Mouse (Mus musculus) heart, adult 2 months (tissue): ENCODE results near the gene Ifi27l2b. TPM values are rescaled to one million over a fixed set of nuclear protein-coding genes. Genes with fewer than 3 reads are reported as not detected.

Experiments
- DNase-seq, 2 experiments: peaks; one replicate each; pipeline ENCODE4 v3.0.0; 2021
- H3K27ac ChIP-seq: fragments of 200-600 bp; 2 replicates; pipeline ENCODE4 v1.8.1; 2022
- H3K27me3 ChIP-seq: fragments of 200-500 bp; 2 replicates; pipeline ENCODE4 v1.6.1; 2012; ENCODE audit warnings: mild to moderate bottlenecking, low read length, inconsistent platforms, mixed read lengths; ENCODE audit not compliant: control insufficient read depth, insufficient read depth
- H3K36me3 ChIP-seq: fragments of 200-500 bp; 2 replicates; pipeline ENCODE4 v1.6.1; 2012; ENCODE audit warnings: low read length, inconsistent platforms; ENCODE audit not compliant: control insufficient read depth, insufficient read depth
- H3K4me1 ChIP-seq: fragments of 200-500 bp; 2 replicates; pipeline ENCODE4 v1.6.1; 2011; ENCODE audit warnings: low read length; ENCODE audit not compliant: control insufficient read depth, insufficient read depth
- H3K4me3 ChIP-seq: fragments of 200-600 bp; 2 replicates; pipeline ENCODE4 v1.8.1; 2022
- H3K79me2 ChIP-seq: fragments of 200-500 bp; replicated peaks from 2 replicates; pipeline ENCODE4 v1.6.1; 2012; ENCODE audit warnings: mild to moderate bottlenecking, inconsistent platforms, low read length, moderate library complexity, mixed read lengths; ENCODE audit not compliant: control insufficient read depth, insufficient read depth
- H3K9ac ChIP-seq: fragments of 200-500 bp; 2 replicates; pipeline ENCODE4 v1.6.1; 2012; ENCODE audit warnings: low read depth, mild to moderate bottlenecking, control low read depth, inconsistent platforms, low read length, mixed read lengths
- CTCF ChIP-seq: fragments of 200-600 bp; IDR thresholded peaks from 2 replicates; pipeline ENCODE4 v1.8.1; 2022; ENCODE audit warnings: antibody characterized with exemption, mild to moderate bottlenecking, moderate library complexity
- EP300 ChIP-seq: fragments of 200-500 bp; IDR thresholded peaks from 2 replicates; pipeline ENCODE4 v1.6.1; 2011; ENCODE audit warnings: low read depth, low read length, control low read depth; ENCODE audit not compliant: insufficient read depth
- POLR2A ChIP-seq: fragments of 200-500 bp; IDR thresholded peaks from 2 replicates; pipeline ENCODE4 v1.6.1; 2011; ENCODE audit warnings: mild to moderate bottlenecking, low read depth, low read length, control low read depth; ENCODE audit not compliant: insufficient read depth
- WGBS: fragments of 180-500 bp; shearing (Covaris S2); methylation state at CpG from one replicate; pipeline ENCODE4 v1.1.7; 2018; 5-methylcytosine and 5-hydroxymethylcytosine counted together
- intact Hi-C: fragments of 180-260 bp; cut with DNase I; formaldehyde crosslinking; loops from one replicate; pipeline ENCODE4 v1.15.1; 2025
- long read RNA-seq: library from polyadenylated mRNA; stranded (forward); transcript quantifications from one replicate; pipeline ENCODE4 v2.0.0, GENCODE M21; 2021
- polyA plus RNA-seq: library from polyadenylated mRNA; depleted of rRNA; stranded (reverse); fragments of >200 nt; gene quantifications from 2 replicates; pipeline ENCODE4 v1.2.3, GENCODE M21; 2012; rRNA removed
- total RNA-seq, 2 experiments: library from RNA; stranded (reverse); gene quantifications; 2 replicates each; pipeline ENCODE4 v1.2.3; 2021

The Ifi27l2b gene
- total RNA-seq (not detected), polyA plus RNA-seq (0.29 TPM in 1 of 2 replicates, not detected in the other)
- long read RNA-seq: 0 reads

- intact Hi-C loops: no loop called here
- H3K4me3 ChIP-seq: no peak within 1 kb of the TSS
- no peak within 1 kb of the TSS for H3K9ac ChIP-seq
- H3K27ac ChIP-seq: no peak within 1 kb of the TSS
- WGBS: 36% methylated on average over 3 of the region's 3 CpGs
- H3K4me1 ChIP-seq: no peaks in the 10 kb centered on the region
- DNase-seq: no peak
- TF ChIP-seq CTCF (no peak), EP300 (no peak), POLR2A (no peak)
- no peaks in the 10 kb centered on the region for H3K36me3 ChIP-seq
- H3K79me2 ChIP-seq: no peaks in the 10 kb centered on the region
- no peaks in the 10 kb centered on the region for H3K27me3 ChIP-seq
Observed at GRCm38 (mm10) chr12:103457140-103457539, at the start of gene Ifi27l2b. Ifi27l2b (minus strand) TSS chr12:103457223.

- no peak overlapping the region for H3K27ac ChIP-seq
- no peaks in the 10 kb centered on the region for H3K79me2 ChIP-seq
- WGBS: 82% methylated on average over 3 of the region's 3 CpGs
- no peak for DNase-seq
- no peak overlapping the region for H3K9ac ChIP-seq
- H3K4me1 ChIP-seq: no peaks in the 10 kb centered on the region
- H3K4me3 ChIP-seq: no peak overlapping the region
- no peaks in the 10 kb centered on the region for H3K36me3 ChIP-seq
- intact Hi-C loops: no loop called here
- TF ChIP-seq EP300: no peak
- TF ChIP-seq POLR2A: no peak
- no peak for TF ChIP-seq CTCF
- no peaks in the 10 kb centered on the region for H3K27me3 ChIP-seq
Observed at GRCm38 (mm10) chr12:103504402-103504801, 47.4 kb upstream of the Ifi27l2b start.

DNA sequence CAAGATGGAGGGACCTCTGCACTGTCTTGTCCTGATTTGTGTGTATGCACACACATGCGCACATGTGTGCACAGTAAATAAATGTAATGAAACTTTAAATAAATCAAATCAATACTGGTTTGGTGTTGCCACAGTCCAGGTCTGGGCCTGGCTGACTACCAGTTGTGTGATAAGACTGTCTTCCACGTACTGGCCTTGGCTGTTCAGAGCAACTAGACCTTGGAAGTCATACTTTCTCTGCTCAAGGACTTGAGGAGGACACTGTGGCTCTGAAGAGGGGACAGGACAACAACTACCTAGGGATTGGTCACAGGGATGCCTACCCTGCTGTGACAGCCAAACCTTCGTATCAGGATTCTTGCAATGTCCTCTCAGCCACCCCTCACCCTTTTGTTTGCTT, 46.3 kb upstream of the Ifi27l2b start:
- no peak overlapping the region for H3K27ac ChIP-seq
- TF ChIP-seq EP300 (no peak), CTCF (no peak), POLR2A (no peak)
- H3K4me3 ChIP-seq: no peak overlapping the region
- H3K36me3 ChIP-seq: no peaks in the 10 kb centered on the region
- no peaks in the 10 kb centered on the region for H3K27me3 ChIP-seq
- DNase-seq: no peak
- no peak overlapping the region for H3K9ac ChIP-seq
- 62% methylated on average over 3 of the region's 3 CpGs for WGBS
- no peaks in the 10 kb centered on the region for H3K79me2 ChIP-seq
- no peaks in the 10 kb centered on the region for H3K4me1 ChIP-seq
- intact Hi-C loops: no loop called here

GRCm38 (mm10) chr12:103499261-103499660, 42.2 kb upstream of the Ifi27l2b start:
- no peak for DNase-seq
- no peak overlapping the region for H3K9ac ChIP-seq
- H3K27me3 ChIP-seq: no peaks in the 10 kb centered on the region
- no peak for TF ChIP-seq POLR2A
- TF ChIP-seq CTCF: 0 out of 2 replicates have a peak, but pooled peaks have one; percentile 2
- no peak for TF ChIP-seq EP300
- no peaks in the 10 kb centered on the region for H3K4me1 ChIP-seq
- intact Hi-C loops: no loop called here
- WGBS: 83% methylated on average over 2 of the region's 2 CpGs
- no peak overlapping the region for H3K4me3 ChIP-seq
- no peaks in the 10 kb centered on the region for H3K36me3 ChIP-seq
- H3K27ac ChIP-seq: no peak overlapping the region
- H3K79me2 ChIP-seq: no peaks in the 10 kb centered on the region

GRCm38 (mm10) chr12:103498768-103499167, 41.7 kb upstream of the Ifi27l2b start:
- 32% methylated on average over 5 of the region's 5 CpGs for WGBS
- H3K27ac ChIP-seq: no peak overlapping the region
- no peaks in the 10 kb centered on the region for H3K27me3 ChIP-seq
- no peaks in the 10 kb centered on the region for H3K4me1 ChIP-seq
- no peak for DNase-seq
- no peaks in the 10 kb centered on the region for H3K36me3 ChIP-seq
- H3K79me2 ChIP-seq: no peaks in the 10 kb centered on the region
- no peak overlapping the region for H3K4me3 ChIP-seq
- no peak overlapping the region for H3K9ac ChIP-seq
- intact Hi-C loops: no loop called here
- TF ChIP-seq CTCF (no peak), EP300 (no peak), POLR2A (no peak)

DNA sequence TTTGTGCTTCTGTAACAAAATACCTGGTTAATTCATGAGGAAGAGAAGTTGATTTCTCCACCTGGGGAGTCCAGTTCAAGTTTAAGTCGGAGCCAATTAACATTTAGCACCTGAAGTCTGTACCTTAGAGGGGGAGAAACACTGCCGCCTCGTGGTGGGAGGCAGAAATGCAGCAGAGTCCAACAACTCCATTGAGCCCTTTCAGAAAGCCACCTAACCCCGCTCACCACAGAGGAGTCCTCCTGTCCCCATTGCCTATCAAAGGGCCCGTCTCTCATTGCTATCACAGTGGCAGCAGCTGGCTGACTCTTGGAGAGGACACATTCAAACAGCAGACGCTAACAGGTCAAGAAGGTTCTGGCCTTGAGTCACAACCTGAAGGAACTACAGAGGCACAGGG, 37.5 kb upstream of the Ifi27l2b start:
- H3K79me2 ChIP-seq: no peaks in the 10 kb centered on the region
- TF ChIP-seq POLR2A (no peak), CTCF (peak; percentile 87)
- H3K4me1 ChIP-seq: peaks cover 4% of the 10 kb centered on the region
- peak; percentile 40 to 64 for DNase-seq
- H3K4me3 ChIP-seq: no peak overlapping the region
- 23% methylated on average over 6 of the region's 6 CpGs for WGBS
- H3K27ac ChIP-seq: no peak overlapping the region
- H3K9ac ChIP-seq: no peak overlapping the region
- H3K27me3 ChIP-seq: no peaks in the 10 kb centered on the region
- H3K36me3 ChIP-seq: no peaks in the 10 kb centered on the region
- intact Hi-C loops: loop anchor here (5.0 kb wide), 2 partner anchors 38 to 352 kb away; partner anchors contain the start of gene Ppp4r4
